Mouse (Mus musculus) stomach, postnatal 0 days (tissue): ENCODE data around the gene Gm45194.

ENCODE experiments used
- CTCF ChIP-seq: IDR thresholded peaks from 2 replicates; pipeline ENCODE4 v1.5.1; 2016; ENCODE audit warnings: antibody characterized with exemption, low read depth, mild to moderate bottlenecking, moderate library complexity
- EP300 ChIP-seq: optimal IDR thresholded peaks from 2 replicates; pipeline ENCODE3; 2016; ENCODE audit warnings: antibody characterized with exemption

DNA sequence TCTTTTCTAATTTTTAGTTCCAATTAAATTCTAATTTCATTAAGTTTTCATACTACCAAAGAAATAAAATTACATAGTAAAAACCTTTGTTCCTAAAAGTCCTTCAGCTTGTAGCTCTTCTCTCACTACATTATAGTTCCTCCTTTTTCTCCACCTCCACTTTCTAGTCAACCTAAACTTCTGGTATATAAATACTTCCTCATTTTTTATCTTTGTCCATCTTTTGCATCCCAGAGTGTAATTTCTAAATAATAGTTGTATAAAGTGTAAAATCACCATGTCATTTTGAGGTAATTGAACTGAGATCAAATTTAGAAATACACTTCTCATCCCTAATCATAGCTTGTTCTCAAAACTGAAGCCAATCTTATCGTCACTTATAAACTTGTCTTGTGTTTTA is 351.7 kb downstream of the Gm45194 start:
- no peak for TF ChIP-seq CTCF
- no peak for TF ChIP-seq EP300
